Mouse (Mus musculus) testis, postnatal 10 days (tissue): ENCODE measurements around the gene Rnf130.
A peak's percentile ranks its signal among the peaks of the same experiment; 100 is the strongest.

Experiments used
- DNase-seq: peaks from one replicate; pipeline ENCODE4 v3.0.0; 2021; ENCODE audit warnings: low spot score

Rnf130 gene

DNA sequence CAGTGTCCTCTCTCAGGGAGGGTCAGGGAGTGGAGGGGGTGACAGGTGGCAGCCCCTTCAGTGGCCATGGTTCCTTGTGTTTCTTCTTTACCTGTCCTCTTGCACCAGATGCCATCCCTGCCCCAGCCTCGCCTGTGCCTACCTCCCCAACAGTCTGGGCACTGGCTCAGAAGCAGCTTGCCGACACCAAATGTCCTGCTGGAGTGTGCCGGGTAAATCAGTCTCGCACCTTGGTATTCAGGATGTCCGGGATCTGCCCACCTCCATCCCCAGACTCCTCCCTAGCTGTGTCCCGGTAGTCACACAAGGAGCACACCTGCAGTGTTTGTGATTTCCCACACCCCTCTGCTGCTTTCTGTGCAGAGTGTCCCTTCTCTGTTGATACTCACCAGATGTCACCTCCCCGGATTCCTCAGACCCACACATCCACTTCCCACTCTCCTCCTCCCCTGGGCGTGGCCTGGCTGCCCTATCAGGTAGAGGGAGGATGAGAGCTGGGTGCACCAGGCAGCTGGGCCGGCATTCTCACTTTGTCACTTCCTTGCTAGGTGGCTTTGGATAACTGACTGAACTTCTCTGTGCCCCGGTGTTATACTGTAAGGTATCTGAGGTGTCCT, 113.2 kb downstream of the Rnf130 start:
- DNase-seq: no peak

DNA sequence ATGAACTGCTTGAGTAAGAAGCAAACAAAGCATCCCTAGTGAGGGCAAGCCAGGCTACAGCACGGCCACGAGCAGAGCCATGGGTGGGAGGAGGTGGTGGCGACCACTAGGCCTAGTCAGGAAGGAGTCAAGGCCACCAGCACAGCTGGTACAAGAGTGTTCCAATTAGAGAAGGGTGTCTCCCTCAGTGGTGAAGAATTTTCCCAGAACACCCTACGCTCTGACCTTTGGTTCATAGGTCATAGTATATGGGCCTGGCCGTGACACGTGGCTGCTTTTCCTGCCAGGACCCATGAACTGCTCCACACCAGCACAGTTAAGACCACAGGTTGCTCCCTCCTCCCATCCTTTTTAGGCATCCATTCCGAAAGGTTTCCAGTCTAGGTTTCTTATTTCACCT, 114.4 kb downstream of the Rnf130 start:
- DNase-seq: no peak

DNA sequence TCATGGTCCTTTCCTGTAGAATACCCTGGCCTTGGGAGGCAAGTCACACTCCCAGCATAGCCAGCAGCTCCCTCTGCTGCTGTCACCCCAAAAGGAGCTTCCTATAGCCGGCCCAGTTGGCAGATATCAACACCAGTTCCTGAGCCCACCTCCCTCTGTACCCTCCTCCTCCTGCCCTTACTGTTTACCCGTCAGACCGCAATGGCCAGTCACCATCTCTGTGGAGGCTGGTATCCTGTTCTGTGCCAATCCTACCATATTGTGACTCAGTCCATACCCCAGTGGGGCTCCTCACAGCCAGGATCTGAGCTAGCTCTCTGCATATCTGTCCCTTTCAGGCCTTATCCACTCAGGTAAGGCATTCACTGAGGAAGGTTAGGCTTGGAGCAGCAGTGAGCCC, 120.4 kb downstream of the Rnf130 start:
- no peak for DNase-seq

DNA sequence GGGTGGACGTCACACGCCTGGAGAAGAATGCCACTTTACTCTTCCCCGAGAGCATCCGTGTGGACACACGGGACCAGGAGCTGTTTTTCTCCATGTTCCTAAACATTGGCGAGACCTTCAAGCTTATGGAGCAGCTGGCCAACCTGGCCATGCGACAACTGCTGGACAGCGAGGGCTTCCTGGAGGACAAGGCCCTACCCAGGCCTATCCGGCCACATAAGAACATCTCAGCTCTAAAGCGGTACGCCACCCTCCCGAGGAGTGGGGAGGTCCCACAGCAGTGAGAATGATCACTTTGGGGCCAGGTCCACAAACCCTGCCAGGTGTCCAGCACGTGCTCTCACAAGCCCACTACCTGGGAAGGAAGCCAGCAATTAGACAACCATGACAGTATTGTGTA, 121.0 kb downstream of the Rnf130 start:
- DNase-seq: no peak

DNA sequence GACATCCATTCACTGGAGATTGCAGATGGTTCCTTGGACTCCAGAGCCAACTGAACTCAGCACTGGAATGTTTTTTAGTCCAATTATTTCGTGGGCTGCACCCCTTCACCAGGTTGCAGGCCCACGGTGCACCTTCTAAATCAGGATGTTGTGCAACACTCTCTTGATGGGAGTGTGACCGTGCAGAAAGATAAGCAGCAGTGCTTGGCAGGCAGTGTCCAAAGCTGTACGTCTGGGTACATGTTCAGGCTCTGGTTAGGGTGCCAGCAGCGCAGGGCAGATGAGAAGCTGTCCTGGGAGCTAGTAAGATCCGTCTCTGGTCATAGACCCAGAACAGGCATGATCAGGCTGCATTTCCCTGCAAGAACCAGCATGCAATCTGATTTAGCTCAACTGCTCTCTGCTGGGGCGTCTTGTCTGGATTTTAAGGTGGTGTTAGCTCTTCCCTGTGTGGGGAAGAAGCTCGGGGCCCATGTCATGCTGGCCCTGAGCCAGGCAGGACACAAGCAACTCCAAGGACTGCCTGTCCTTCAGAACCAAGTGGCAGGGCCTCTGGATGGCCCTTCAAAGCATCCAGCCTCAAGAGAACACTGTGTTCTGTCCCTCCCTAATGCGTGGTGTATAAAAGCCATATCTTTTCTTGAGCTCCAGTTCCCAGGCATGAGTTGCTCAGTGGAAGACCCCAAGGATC, 122.3 kb downstream of the Rnf130 start:
- peak; percentile 83 for DNase-seq

DNA sequence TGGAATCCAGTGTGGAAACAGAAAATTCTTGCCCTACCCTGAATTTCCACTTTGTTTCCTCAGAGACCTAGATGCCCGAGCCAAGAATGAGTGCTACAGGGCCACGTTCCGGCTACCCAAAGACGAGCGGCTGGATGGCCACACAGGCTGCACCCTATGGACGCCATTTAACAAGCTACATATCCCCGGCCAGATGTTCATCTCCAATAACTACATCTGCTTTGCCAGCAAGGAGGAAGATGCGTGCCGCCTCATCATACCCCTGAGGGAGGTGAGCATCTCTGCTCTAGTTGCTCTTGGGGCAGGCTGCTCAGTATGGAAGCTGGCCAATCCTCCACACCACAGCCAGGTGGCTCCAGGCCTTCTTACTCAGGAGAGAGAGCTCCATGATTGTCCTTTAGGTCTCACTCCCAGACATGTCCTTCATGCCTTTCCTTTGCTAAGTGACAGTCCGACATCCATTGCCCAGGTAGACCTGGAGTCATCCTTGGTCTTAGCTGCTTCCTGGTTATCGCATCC, 122.9 kb downstream of the Rnf130 start:
- DNase-seq: peak; percentile 49

DNA sequence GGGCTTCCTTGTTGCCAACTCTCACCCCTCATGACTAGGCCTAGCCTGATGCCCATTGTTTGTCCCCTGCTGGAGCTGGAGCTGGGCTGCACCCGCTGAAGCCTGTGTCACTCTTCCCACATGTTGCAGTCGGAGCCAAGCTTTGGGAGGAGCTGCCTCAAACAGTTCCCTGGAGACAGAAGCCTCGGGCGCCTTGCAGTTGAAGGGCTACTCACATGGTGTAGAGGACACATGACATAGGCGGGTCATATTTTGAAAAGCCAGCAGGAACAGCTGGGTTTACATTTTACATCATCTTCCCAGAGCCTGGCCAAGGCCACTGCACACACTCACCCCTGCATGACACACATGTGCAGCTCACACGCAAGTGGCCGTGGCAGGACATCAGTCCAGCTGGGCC, 124.1 kb downstream of the Rnf130 start:
- DNase-seq: no peak

DNA sequence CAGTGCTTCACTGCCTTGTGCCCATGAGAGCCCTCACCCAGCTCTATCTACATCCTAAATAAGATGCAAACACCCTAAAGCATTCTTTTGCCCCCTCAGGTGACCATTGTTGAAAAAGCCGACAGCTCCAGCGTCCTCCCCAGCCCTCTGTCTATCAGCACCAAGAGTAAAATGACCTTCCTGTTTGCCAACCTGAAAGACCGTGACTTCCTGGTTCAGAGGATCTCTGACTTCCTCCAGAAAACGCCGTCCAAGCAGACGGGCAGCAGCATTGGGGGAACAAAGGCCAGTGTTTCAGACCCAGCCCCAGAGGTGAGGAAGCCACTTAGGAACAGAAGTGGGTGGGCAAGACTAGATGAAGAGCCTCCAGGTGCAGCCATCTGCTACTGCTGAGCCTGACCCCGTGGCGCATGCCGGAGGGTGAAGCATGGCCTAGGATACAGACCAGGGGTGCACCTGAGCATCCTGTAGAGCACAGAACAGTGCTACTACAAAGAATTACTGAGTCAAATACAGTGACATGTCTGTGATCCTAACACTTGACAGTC, 124.5 kb downstream of the Rnf130 start:
- no peak for DNase-seq

DNA sequence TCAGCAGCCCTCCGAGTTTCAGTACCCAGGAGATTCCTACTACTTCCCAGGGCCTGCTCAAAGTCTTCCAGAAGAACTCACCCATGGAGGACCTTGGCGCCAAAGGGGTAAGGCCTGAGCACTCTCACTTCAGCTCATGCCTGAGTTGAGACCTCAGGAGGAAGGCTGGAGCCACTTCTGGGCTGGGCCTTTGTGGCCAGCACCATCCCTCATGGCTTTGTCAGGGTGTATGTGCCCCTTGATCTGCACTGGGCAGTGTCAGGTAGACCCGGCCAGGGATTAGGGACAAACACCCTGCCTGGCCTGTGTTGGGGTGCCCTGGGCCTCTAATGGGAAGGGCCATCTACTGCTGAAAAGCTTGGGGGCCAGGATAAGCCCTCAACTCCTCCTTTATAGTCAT, 126.2 kb downstream of the Rnf130 start:
- no peak for DNase-seq

DNA sequence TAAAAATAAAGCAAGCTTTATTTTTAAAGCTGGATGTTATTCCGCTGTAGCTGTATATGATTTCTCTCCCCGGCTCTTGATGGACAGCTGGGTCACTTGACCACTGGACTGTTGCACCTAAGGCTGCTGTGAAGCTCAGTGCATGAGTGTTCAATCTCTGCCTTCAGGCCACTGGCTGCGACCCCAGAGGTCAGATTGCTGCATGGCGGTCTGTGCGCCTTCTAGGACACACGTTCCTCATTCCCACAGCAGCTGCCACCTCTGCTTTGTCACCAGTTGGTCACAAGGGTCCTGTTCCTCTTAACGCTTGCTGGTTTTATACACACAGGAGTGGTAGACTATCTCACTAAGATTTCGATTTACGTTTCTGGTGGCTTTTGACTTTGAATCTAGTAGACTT, 129.0 kb downstream of the Rnf130 start:
- no peak for DNase-seq
